Mouse (Mus musculus): ENCODE measurements around the gene Sucla2. TPM values are rescaled to one million over a fixed set of nuclear protein-coding genes. Genes with fewer than 3 reads are reported as not detected.

Sucla2 gene
- total and polyA plus RNA-seq, 2 experiments: 36.5 to 183 TPM

DNA sequence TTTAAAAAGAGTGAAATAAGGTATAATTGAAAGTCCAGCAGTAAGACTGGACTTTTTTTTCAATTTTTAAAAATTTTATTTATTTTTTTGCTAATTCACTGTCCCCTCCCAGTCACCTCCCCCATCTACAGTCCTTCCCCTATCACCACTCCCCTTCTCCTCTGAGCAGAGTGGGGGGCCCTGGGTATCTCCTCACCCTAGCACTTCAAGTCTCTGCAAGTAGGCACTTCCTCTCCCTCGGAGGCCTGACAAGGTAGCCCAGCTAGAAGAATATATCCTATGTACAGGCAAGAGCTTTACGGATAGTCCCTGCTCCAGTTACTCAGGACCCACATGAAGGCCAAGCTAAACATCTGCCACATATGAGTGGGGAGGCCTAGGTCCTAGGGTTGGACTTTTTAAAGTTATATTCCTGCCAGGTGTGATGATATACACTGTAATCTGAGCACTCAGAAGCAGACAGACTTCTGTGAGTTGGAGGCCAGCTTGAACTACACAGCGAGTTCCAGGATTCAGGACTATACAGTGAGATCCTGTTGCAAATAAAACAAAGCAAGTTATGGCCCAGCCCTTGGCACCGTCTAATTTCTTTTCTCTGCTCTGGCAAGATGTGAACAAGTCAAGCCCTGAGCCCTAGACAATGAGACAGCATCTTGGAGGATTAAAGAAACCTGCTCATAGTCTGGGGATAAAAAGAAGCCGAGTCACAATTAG is 41.4 kb upstream of the Sucla2 start:
- TF ChIP-seq CTCF (IDR thresholded peaks at IDR 0.05; ENCODE audit: low read depth, low read length) (no peak), POLR2A (IDR thresholded peaks at IDR 0.05; ENCODE audit: extremely low read depth, insufficient read depth, low read length) (no peak)
- DNase-seq (ENCODE audit: extremely low read depth, low read depth, low spot score): no peak
- no peaks in the 10 kb centered on the region for H3K27me3 ChIP-seq (ENCODE audit: control insufficient read depth, insufficient read depth, low read length)
- no peak overlapping the region for H3K9ac ChIP-seq (ENCODE audit: low read depth, low read length)
- H3K27ac ChIP-seq (replicated peaks; ENCODE audit: insufficient read depth, low read depth, low read length): no peak overlapping the region
- H3K4me1 ChIP-seq (ENCODE audit: control insufficient read depth, insufficient read depth, low read length): no peaks in the 10 kb centered on the region
- 85% methylated on average over 5 of the region's 5 CpGs for WGBS
- no peaks in the 10 kb centered on the region for H3K79me2 ChIP-seq (ENCODE audit: control insufficient read depth, insufficient read depth, low read length)
- no peaks in the 10 kb centered on the region for H3K36me3 ChIP-seq (ENCODE audit: control insufficient read depth, insufficient read depth, low read length)
- no peak overlapping the region for H3K4me3 ChIP-seq (ENCODE audit: insufficient read depth, low read depth, low read length)

DNA sequence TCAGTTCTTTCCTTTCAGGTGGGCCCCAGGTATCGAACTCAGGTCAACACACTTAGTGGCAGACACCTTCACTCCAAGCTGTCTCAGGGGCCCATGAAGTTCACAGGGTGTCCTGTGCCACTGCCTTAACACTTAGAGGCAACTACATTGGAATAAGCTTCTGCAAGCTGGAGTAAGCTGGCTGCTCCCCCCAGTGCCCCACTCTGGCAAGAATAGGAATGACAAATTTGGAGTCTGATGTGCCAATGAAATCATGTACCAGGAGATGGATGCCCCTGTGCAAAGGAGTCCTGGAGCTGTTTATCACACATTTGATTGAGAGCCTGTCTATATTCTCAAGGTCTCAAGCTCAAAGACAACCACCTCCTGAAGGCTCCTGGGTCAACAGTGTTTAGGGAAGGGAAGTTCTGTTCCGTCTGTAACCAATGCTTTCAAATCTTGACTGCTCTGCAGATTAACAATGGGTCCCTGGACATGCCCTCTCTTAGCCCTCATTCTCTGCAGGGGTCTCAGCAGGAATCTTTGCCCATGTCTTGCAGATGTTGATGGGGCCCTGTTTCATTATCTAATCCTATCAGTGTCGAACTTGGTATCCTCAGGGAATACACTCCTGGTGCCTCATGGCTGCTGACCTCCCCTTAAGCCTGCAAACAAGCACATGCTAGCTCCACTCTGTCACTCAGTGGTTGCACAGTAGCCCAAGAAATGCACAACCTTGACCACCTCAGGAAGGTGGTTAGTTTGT is 40.6 kb upstream of the Sucla2 start:
- H3K9ac ChIP-seq (ENCODE audit: low read depth, low read length): no peak overlapping the region
- no peaks in the 10 kb centered on the region for H3K36me3 ChIP-seq (ENCODE audit: control insufficient read depth, insufficient read depth, low read length)
- H3K79me2 ChIP-seq (ENCODE audit: control insufficient read depth, insufficient read depth, low read length): no peaks in the 10 kb centered on the region
- no peak overlapping the region for H3K27ac ChIP-seq (replicated peaks; ENCODE audit: insufficient read depth, low read depth, low read length)
- no peak overlapping the region for H3K4me3 ChIP-seq (ENCODE audit: insufficient read depth, low read depth, low read length)
- DNase-seq (ENCODE audit: extremely low read depth, low read depth, low spot score): no peak
- WGBS: 86% methylated on average over 3 of the region's 3 CpGs
- TF ChIP-seq POLR2A (IDR thresholded peaks at IDR 0.05; ENCODE audit: extremely low read depth, insufficient read depth, low read length) (no peak), CTCF (IDR thresholded peaks at IDR 0.05; ENCODE audit: low read depth, low read length) (no peak)
- no peaks in the 10 kb centered on the region for H3K4me1 ChIP-seq (ENCODE audit: control insufficient read depth, insufficient read depth, low read length)
- H3K27me3 ChIP-seq (ENCODE audit: control insufficient read depth, insufficient read depth, low read length): no peaks in the 10 kb centered on the region

DNA sequence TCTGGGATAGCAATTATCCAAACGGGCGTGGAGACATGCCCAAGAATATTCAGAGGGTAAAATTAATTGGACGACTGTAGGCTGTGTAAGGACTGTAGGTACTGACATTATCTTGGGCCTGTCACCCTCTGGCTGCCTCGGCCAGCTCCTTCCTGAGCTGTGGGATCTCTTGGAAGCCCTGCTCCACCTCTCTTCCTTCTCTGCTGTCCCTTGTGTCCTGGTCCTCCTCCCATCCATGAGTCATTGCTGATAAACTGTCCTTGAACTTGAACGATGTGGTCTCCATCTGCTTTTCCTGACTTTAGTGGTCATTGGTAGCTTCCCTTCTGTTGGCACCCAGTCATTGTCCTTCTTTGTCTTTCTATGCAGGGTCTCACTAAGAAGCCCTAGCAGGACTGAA is 38.5 kb upstream of the Sucla2 start:
- Histone ChIP-seq H3K27me3 (ENCODE audit: control insufficient read depth, insufficient read depth, low read length) (no peaks in the 10 kb centered on the region), H3K9ac (ENCODE audit: low read depth, low read length) (no peak overlapping the region), H3K27ac (replicated peaks; ENCODE audit: insufficient read depth, low read depth, low read length) (no peak overlapping the region), H3K79me2 (ENCODE audit: control insufficient read depth, insufficient read depth, low read length) (no peaks in the 10 kb centered on the region), H3K4me1 (ENCODE audit: control insufficient read depth, insufficient read depth, low read length) (no peaks in the 10 kb centered on the region), H3K36me3 (ENCODE audit: control insufficient read depth, insufficient read depth, low read length) (no peaks in the 10 kb centered on the region), H3K4me3 (ENCODE audit: insufficient read depth, low read depth, low read length) (no peak overlapping the region)
- WGBS: 75% methylated on average over 5 of the region's 5 CpGs
- TF ChIP-seq POLR2A (IDR thresholded peaks at IDR 0.05; ENCODE audit: extremely low read depth, insufficient read depth, low read length): no peak
- no peak for TF ChIP-seq CTCF (IDR thresholded peaks at IDR 0.05; ENCODE audit: low read depth, low read length)
- no peak for DNase-seq (ENCODE audit: extremely low read depth, low read depth, low spot score)

DNA sequence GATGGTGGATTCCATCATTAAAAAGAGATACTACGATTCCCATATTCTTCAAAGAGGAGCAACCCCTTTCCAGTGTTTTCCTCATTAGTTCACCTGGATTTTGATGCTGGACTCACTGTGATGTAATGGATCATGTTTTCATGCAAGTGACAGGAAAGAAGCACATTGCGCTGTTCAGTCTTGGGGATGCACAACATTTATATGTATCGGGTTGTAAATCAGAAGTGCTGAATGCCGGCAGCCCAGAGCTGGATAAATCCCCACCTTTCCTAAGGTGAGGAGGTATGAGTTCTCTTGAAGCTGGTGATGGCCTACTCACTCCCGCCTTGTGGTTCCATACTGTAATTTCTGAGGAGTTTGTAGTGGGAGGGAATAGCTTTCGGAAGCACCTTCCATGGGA is 31.8 kb upstream of the Sucla2 start:
- Histone ChIP-seq H3K9ac (ENCODE audit: low read depth, low read length) (no peak overlapping the region), H3K4me3 (ENCODE audit: insufficient read depth, low read depth, low read length) (no peak overlapping the region), H3K79me2 (ENCODE audit: control insufficient read depth, insufficient read depth, low read length) (no peaks in the 10 kb centered on the region), H3K36me3 (ENCODE audit: control insufficient read depth, insufficient read depth, low read length) (no peaks in the 10 kb centered on the region), H3K27ac (replicated peaks; ENCODE audit: insufficient read depth, low read depth, low read length) (no peak overlapping the region), H3K27me3 (ENCODE audit: control insufficient read depth, insufficient read depth, low read length) (no peaks in the 10 kb centered on the region), H3K4me1 (ENCODE audit: control insufficient read depth, insufficient read depth, low read length) (no peaks in the 10 kb centered on the region)
- DNase-seq (ENCODE audit: extremely low read depth, low read depth, low spot score): no peak
- whole genome bisulfite sequencing: 98% methylated on average over 6 of the region's 6 CpGs
- TF ChIP-seq CTCF (IDR thresholded peaks at IDR 0.05; ENCODE audit: low read depth, low read length): no peak
- TF ChIP-seq POLR2A (IDR thresholded peaks at IDR 0.05; ENCODE audit: extremely low read depth, insufficient read depth, low read length): no peak

DNA sequence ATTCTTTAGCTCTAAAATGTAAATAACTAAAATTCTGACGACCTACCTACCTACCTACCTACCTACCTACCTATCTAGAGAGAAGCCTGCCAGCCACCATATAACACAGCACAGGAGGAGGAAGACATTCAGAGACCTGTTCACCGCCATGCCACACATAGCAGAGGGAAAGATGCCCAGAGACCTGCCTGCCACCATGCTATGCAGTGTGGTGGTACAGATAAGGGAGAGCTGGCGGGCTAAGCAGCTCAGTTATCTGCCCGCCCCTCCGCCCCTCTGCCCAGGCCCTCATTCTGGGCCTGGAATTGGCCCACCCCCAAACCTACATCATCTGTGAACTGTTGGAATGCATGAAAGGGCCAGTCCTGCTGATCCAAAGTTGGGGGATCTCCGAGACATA is 31.0 kb upstream of the Sucla2 start:
- Histone ChIP-seq H3K27me3 (ENCODE audit: control insufficient read depth, insufficient read depth, low read length) (no peaks in the 10 kb centered on the region), H3K4me3 (ENCODE audit: insufficient read depth, low read depth, low read length) (no peak overlapping the region), H3K27ac (replicated peaks; ENCODE audit: insufficient read depth, low read depth, low read length) (no peak overlapping the region), H3K79me2 (ENCODE audit: control insufficient read depth, insufficient read depth, low read length) (no peaks in the 10 kb centered on the region), H3K9ac (ENCODE audit: low read depth, low read length) (no peak overlapping the region), H3K4me1 (ENCODE audit: control insufficient read depth, insufficient read depth, low read length) (no peaks in the 10 kb centered on the region), H3K36me3 (ENCODE audit: control insufficient read depth, insufficient read depth, low read length) (no peaks in the 10 kb centered on the region)
- DNase-seq (ENCODE audit: extremely low read depth, low read depth, low spot score): no peak
- TF ChIP-seq POLR2A (IDR thresholded peaks at IDR 0.05; ENCODE audit: extremely low read depth, insufficient read depth, low read length) (no peak), CTCF (IDR thresholded peaks at IDR 0.05; ENCODE audit: low read depth, low read length) (no peak)
- 84% methylated on average over 6 of the region's 6 CpGs for WGBS

DNA sequence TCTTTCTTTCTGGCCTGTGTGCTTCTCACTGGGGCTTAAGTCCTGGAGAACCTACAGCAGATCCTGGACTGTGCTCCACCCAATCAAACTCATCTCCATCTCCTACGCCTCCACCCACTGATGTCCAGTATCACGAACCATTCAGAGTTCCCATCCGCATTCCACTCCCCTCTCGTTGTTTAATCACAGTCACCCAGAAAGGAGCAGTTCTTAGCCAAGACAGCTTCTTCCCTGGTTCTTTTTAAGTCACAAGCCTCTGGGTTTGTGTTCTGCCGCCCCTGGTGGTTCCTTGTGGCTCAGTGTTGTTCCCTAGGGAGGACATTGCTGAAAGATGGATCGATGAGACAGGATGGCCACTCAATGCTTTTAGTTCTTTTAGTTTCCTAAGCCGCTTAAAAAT is 29.4 kb upstream of the Sucla2 start:
- Histone ChIP-seq H3K4me1 (ENCODE audit: control insufficient read depth, insufficient read depth, low read length) (no peaks in the 10 kb centered on the region), H3K79me2 (ENCODE audit: control insufficient read depth, insufficient read depth, low read length) (no peaks in the 10 kb centered on the region), H3K36me3 (ENCODE audit: control insufficient read depth, insufficient read depth, low read length) (no peaks in the 10 kb centered on the region), H3K27me3 (ENCODE audit: control insufficient read depth, insufficient read depth, low read length) (no peaks in the 10 kb centered on the region), H3K4me3 (ENCODE audit: insufficient read depth, low read depth, low read length) (no peak overlapping the region), H3K27ac (replicated peaks; ENCODE audit: insufficient read depth, low read depth, low read length) (no peak overlapping the region), H3K9ac (ENCODE audit: low read depth, low read length) (no peak overlapping the region)
- WGBS: 75% methylated on average over 7 of the region's 7 CpGs
- TF ChIP-seq POLR2A (IDR thresholded peaks at IDR 0.05; ENCODE audit: extremely low read depth, insufficient read depth, low read length): no peak
- TF ChIP-seq CTCF (IDR thresholded peaks at IDR 0.05; ENCODE audit: low read depth, low read length): no peak
- DNase-seq (ENCODE audit: extremely low read depth, low read depth, low spot score): no peak

All from liver, adult 2 months (tissue).